Mouse (Mus musculus): ENCODE results near the gene Tspan4.

DNA sequence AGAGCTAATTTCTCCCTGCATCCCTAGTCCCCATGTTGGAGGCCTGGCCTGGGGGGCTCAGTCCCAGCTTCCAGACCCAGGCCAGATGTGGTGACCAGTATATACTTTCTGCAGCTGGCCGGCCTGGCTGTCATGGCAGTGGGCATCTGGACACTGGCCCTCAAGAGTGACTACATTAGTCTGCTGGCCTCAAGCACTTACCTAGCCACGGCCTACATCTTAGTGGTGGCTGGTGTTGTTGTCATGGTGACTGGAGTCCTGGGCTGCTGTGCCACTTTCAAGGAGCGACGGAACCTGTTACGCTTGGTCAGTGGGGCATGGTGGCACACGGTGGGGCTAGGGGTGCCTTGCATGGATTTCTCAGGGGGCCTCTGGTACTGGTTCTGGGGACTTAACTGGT, 5.7 kb upstream of the Tspan4 start:
- TF ChIP-seq CTCF (IDR thresholded peaks at IDR 0.05; ENCODE audit: extremely low read depth, insufficient read depth, insufficient read length, insufficient replicate concordance) (no peak), POLR2A (IDR thresholded peaks at IDR 0.05; ENCODE audit: low read depth, low read length) (no peak)
